Mouse (Mus musculus) small intestine, adult 2 months (tissue): ENCODE results near the gene Flvcr2. TPM values are rescaled to one million over a fixed set of nuclear protein-coding genes. Genes with fewer than 3 reads are reported as not detected.
A peak's percentile ranks its signal among the peaks of the same experiment; 100 is the strongest.

Source experiments
- H3K27ac ChIP-seq: fragments of 200-500 bp; 2 replicates; pipeline ENCODE4 v1.5.1; 2012; ENCODE audit warnings: low read depth, low read length, control low read depth, inconsistent platforms; ENCODE audit not compliant: insufficient read depth
- H3K27me3 ChIP-seq: fragments of 200-500 bp; 2 replicates; pipeline ENCODE4 v1.6.1; 2012; ENCODE audit warnings: mild to moderate bottlenecking, moderate library complexity, low read length, inconsistent platforms; ENCODE audit not compliant: control insufficient read depth, insufficient read depth
- H3K36me3 ChIP-seq: fragments of 200-500 bp; 2 replicates; pipeline ENCODE4 v1.6.1; 2012; ENCODE audit warnings: mild to moderate bottlenecking, low read length, control low read depth, inconsistent platforms; ENCODE audit not compliant: control insufficient read depth, insufficient read depth
- H3K4me1 ChIP-seq: fragments of 200-500 bp; 2 replicates; pipeline ENCODE4 v1.6.1; 2012; ENCODE audit warnings: low read length, inconsistent platforms, mixed read lengths; ENCODE audit not compliant: control insufficient read depth, insufficient read depth, insufficient read length
- H3K4me3 ChIP-seq: fragments of 200-500 bp; 2 replicates; pipeline ENCODE4 v1.5.1; 2012; ENCODE audit warnings: low read depth, mild to moderate bottlenecking, control low read depth, inconsistent platforms, low read length, moderate library complexity
- CTCF ChIP-seq: fragments of 200-500 bp; IDR thresholded peaks from 2 replicates; pipeline ENCODE4 v1.5.1; 2012; ENCODE audit warnings: low read depth, mild to moderate bottlenecking, control low read depth, inconsistent platforms, low read length, moderate library complexity, mixed read lengths; ENCODE audit not compliant: insufficient replicate concordance, insufficient read length; ENCODE audit errors: extremely low read depth
- POLR2A ChIP-seq: fragments of 200-500 bp; IDR thresholded peaks from 2 replicates; pipeline ENCODE4 v1.6.1; 2012; ENCODE audit warnings: low read depth, mild to moderate bottlenecking, control low read depth, inconsistent platforms, low read length, moderate library complexity
- WGBS: fragments of 180-500 bp; shearing (Covaris S2); methylation state at CpG from one replicate; pipeline ENCODE4 v1.1.7; 2018; 5-methylcytosine and 5-hydroxymethylcytosine counted together
- polyA plus RNA-seq: library from polyadenylated mRNA; depleted of rRNA; stranded (reverse); fragments of >200 nt; gene quantifications from 2 replicates; pipeline ENCODE4 v1.2.3, GENCODE M21; 2012

Gene Flvcr2
- polyA plus RNA-seq, 1 experiment: 3.4 TPM

DNA sequence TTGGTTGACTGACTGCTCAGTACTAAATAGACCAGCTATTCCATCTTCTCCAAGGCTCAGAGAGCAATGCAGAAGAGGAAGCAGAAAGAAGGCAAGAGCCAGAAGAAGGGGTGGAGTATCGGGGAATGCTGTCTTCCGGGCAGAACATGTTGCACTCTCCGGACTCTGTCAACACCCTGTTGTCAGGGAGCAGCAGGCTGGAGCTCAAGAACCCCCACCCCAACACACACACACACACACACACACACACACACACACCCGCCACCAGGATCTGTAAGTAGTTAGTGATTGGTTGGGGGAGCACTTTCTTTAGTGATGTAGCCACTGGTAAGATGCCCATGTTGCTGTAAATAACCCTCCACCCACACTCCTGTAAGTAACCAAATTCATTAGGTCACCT, 21.0 kb upstream of the Flvcr2 start:
- no peaks in the 10 kb centered on the region for H3K36me3 ChIP-seq
- H3K27ac ChIP-seq: no peak overlapping the region
- WGBS: 48% methylated on average over 4 of the region's 4 CpGs
- TF ChIP-seq POLR2A: no peak
- TF ChIP-seq CTCF: no peak
- H3K4me3 ChIP-seq: no peak overlapping the region
- H3K27me3 ChIP-seq: no peaks in the 10 kb centered on the region
- H3K4me1 ChIP-seq: no peaks in the 10 kb centered on the region

DNA sequence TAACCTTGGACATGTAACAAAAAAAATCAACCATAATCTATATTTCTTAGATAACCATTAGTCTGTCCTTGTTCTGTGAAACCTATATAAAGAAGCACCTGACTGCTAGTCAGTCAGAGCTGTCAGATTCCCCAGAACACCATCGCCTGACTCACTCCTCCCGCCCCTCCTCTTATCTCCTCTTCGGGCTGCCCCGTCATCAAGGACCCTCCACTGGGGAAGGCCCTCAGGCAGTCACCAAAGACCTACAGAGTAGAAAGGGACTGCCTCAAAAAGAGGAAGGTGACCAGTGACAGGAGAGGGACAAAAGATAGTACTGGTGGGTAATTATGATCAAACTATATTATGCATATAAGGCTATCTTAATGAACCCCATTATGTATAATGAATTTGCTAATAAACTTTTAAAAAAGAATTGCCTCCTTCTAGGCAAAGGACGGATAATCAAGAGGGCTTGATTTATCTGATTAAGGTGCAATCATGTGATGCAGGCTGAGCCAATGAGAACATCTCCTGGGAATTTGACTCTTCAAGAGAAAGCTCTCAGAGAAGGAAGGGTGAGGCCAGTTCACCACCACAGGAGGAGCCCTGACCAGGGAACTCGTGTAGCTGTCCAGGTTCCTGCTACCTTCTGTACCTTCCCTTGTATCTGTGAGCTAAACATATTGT, 19.5 kb upstream of the Flvcr2 start:
- Histone ChIP-seq H3K4me3 (no peak overlapping the region), H3K4me1 (no peaks in the 10 kb centered on the region), H3K27me3 (no peaks in the 10 kb centered on the region), H3K36me3 (no peaks in the 10 kb centered on the region), H3K27ac (no peak overlapping the region)
- TF ChIP-seq POLR2A: no peak
- no peak for TF ChIP-seq CTCF
- 35% methylated on average over 6 of the region's 6 CpGs for WGBS

DNA sequence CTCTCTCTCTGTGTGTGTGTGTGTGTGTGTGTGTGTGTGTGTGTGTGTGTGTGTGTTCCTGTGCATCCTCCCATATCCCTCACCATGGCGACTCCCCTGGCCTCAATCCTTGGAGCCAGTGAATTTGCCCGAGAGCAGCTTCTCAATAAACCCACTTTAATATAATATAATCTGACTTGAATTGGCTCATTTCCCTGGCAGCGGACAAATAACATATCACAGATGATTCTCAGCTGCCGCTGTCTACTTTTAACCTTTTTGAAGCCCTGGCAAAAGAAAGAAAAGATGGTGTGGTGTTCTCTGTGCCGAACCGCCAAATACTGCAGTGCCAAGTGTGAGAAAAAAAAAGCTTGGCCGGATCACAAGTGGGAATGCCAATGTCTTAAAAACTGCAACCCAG, 18.2 kb upstream of the Flvcr2 start:
- no peak for TF ChIP-seq POLR2A
- no peak for TF ChIP-seq CTCF
- H3K36me3 ChIP-seq: no peaks in the 10 kb centered on the region
- no peaks in the 10 kb centered on the region for H3K4me1 ChIP-seq
- no peak overlapping the region for H3K27ac ChIP-seq
- H3K4me3 ChIP-seq: no peak overlapping the region
- 73% methylated on average over 7 of the region's 7 CpGs for WGBS
- H3K27me3 ChIP-seq: no peaks in the 10 kb centered on the region

DNA sequence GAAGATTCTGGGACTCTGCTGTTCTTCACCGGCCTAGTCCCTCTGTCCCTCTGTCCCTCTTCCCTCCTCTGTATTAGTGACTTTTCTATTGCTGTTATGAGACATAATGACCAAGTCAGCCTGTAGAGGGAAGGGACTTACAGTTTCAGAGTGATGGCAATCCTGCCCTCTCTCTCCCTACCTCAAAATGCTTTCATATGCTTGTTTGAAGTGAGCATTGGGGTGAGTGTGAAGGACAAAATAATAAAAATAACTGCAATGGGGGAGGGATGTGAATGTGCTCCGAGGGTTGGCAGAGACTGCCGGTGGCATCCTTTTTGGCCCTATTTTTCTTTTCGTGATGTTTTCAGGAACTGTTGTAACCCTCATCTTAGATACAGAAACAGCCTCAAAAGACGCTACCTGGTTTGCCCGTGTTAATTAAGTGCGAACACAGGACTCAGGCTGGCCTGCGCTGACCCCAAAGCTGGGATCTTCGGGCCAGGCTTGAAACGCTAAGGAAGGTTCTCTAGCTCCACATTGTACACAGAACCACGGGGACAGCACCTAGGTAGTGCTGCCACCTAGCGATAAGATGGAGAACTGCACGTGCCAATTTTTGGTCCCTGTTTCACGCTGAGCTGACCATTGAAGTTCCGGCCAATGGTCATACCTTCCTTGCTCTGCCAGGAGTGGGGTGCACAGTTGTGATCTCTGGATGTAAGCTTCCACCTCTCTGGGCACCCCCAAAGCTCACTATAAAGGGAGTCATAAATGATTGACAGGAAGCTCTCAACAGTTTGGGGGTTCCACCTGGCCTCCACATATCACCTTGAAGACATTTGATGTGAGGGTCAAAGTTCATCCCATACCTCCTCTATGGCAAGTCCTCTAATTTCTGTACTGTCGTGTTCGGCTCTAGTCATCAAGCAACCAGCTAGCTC, 17.1 kb upstream of the Flvcr2 start:
- no peaks in the 10 kb centered on the region for H3K36me3 ChIP-seq

DNA sequence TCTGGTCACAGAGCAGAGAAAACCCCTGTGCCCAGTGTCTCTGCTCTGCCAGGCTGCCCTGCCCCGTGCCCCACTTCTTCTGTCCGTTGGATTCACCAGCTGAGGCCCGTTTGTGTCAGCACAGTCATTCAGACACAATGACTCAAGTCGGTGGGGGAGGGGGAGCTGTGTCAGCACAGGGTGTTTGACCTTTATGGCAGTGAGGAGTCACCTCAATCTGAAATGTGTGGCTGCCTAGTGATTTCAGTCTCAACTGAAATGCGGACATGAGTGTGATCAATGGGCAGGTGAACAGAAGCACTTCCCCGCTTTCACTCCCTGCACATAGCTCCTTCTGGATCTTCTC, 16.4 kb upstream of the Flvcr2 start:
- Histone ChIP-seq H3K4me3 (no peak overlapping the region), H3K36me3 (no peaks in the 10 kb centered on the region), H3K27ac (no peak overlapping the region), H3K27me3 (no peaks in the 10 kb centered on the region), H3K4me1 (no peaks in the 10 kb centered on the region)
- WGBS: 51% methylated on average over 6 of the region's 6 CpGs
- TF ChIP-seq CTCF (no peak), POLR2A (no peak)

More for the DNA sequence above, 17.1 kb upstream of the Flvcr2 start:
- H3K27me3 ChIP-seq: no peaks in the 10 kb centered on the region
- no peaks in the 10 kb centered on the region for H3K4me1 ChIP-seq
- 31% methylated on average over 17 of the region's 17 CpGs for WGBS
- no peak overlapping the region for H3K27ac ChIP-seq
- TF ChIP-seq CTCF (peak; percentile 90; the same call in 1 of the 2 replicates), POLR2A (no peak)
- no peak overlapping the region for H3K4me3 ChIP-seq

DNA sequence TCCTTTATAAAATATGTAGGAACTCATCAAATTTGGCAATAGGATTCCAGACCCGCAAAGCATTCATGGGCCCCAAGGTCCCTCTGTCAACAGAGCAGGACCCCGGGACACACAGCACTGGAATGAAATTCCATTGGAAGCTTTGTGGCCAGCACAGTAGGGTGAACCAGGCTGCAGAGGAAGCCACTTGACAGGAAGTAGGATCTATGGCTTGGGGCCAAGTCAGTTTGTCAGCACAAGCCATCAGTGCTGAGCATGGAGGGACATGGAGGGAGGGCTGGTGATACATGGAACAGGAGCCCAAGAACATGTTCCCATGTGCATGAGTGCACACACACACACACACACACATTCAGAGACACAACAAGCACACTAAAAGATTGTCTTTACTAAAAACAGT, 10.1 kb upstream of the Flvcr2 start:
- TF ChIP-seq CTCF (no peak), POLR2A (no peak)
- no peaks in the 10 kb centered on the region for H3K4me1 ChIP-seq
- H3K27ac ChIP-seq: no peak overlapping the region
- H3K27me3 ChIP-seq: peaks cover 2% of the 10 kb centered on the region; the same call in 1 of the 2 replicates
- 69% methylated on average over 2 of the region's 2 CpGs for WGBS
- no peak overlapping the region for H3K4me3 ChIP-seq
- H3K36me3 ChIP-seq: no peaks in the 10 kb centered on the region

DNA sequence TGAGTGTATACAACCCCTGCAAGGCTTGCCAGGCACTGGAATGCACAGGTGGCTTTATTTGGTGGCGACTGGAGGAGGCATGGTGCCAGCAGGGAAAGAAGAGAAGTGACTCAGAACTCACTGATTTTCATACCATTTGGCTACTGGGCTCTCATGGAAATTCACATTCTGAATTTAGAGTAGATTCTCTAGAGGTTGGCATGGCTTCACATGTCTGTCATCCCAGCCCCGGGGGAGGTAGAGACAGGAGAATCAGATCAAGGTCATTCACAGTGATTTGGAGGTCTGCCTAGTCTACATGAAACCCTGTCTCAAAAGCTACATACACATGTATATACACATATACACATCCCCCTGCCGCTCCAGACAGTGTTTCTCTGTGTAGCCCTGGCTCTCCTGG, 9.4 kb upstream of the Flvcr2 start:
- H3K36me3 ChIP-seq: no peaks in the 10 kb centered on the region
- 67% methylated on average over 3 of the region's 3 CpGs for WGBS
- TF ChIP-seq POLR2A (no peak), CTCF (no peak)

More for the DNA sequence above, 9.4 kb upstream of the Flvcr2 start:
- Histone ChIP-seq H3K4me3 (no peak overlapping the region), H3K27me3 (peaks cover 2% of the 10 kb centered on the region; the same call in 1 of the 2 replicates), H3K27ac (no peak overlapping the region), H3K4me1 (no peaks in the 10 kb centered on the region)
